Mouse (Mus musculus): ENCODE results near the gene Met. TPM values are rescaled to one million over a fixed set of nuclear protein-coding genes. Genes with fewer than 3 reads are reported as not detected.

Met gene
- polyA plus RNA-seq, 1 experiment from 2014 or later = 4.5 TPM

DNA sequence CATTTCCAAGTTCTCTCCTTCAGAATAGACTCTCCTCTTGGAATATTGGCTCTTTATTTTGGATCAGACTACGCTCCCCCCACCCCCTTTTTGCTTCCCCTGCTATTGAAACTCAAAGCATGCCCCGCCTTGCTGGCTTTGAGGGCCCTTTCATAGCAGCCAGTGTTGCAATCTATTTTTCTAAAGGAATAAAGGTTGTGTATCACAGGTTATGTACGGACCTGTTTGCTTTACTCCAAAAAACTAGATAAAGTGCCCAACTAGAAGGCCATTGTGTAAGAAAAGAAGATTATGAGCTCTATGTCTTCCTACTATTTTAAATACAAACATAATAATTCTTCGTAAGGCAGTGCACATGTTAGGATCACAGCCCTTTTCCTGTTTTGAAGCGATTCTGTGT, 5.4 kb downstream of the Met start:
- no peak overlapping the region for H3K4me3 ChIP-seq (ENCODE audit: low read depth, low read length)
- no peak for DNase-seq (ENCODE audit: low spot score)
- no peaks in the 10 kb centered on the region for H3K27me3 ChIP-seq (ENCODE audit: control insufficient read depth, insufficient read depth, low read length)
- H3K4me1 ChIP-seq (replicated peaks; ENCODE audit: control insufficient read depth, insufficient read depth) = no peaks in the 10 kb centered on the region
- no peak for ATAC-seq (ENCODE audit: low FRiP score, low TSS enrichment)
- no peak overlapping the region for H3K4me2 ChIP-seq (replicated peaks; ENCODE audit: low read depth)
- H3K36me3 ChIP-seq (ENCODE audit: control insufficient read depth, insufficient read depth, low read length) = no peaks in the 10 kb centered on the region
- WGBS = 71% methylated on average over 5 of the region's 5 CpGs
- no peaks in the 10 kb centered on the region for H3K9me3 ChIP-seq (ENCODE audit: control insufficient read depth, low read length)
- H3K9ac ChIP-seq (ENCODE audit: low read length) = no peak overlapping the region
- no peak overlapping the region for H3K27ac ChIP-seq (replicated peaks)
- no peak for TF ChIP-seq EP300 (optimal IDR thresholded peaks at IDR 0.05)
- TF ChIP-seq CTCF (IDR thresholded peaks at IDR 0.05; ENCODE audit: low read depth) = no peak

DNA sequence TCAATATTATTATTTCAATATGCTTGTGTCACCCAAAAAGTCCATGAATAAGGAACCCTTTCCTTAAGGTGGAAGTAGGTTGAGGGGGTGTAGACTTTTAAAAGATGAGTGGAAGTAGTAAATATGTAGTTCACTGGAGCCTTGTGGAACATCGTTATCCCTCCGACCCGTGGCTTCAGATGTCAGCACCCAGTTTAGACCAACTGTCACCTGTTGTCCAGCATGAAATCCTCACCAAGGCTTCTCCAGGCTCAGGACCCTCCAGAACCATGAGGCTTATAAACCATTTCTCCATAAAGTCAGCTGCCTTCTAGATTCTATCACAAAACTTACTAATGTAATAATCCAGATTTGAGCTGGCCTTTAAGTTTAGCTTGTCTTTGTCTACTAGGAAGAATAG, 9.5 kb downstream of the Met start:
- no peak overlapping the region for H3K9ac ChIP-seq (ENCODE audit: low read length)
- no peak for DNase-seq (ENCODE audit: low spot score)
- H3K27ac ChIP-seq (replicated peaks) = no peak overlapping the region
- TF ChIP-seq CTCF (IDR thresholded peaks at IDR 0.05; ENCODE audit: low read depth) = no peak
- no peak for TF ChIP-seq EP300 (optimal IDR thresholded peaks at IDR 0.05)
- H3K27me3 ChIP-seq (ENCODE audit: control insufficient read depth, insufficient read depth, low read length) = no peaks in the 10 kb centered on the region
- H3K4me1 ChIP-seq (replicated peaks; ENCODE audit: control insufficient read depth, insufficient read depth) = no peaks in the 10 kb centered on the region
- H3K9me3 ChIP-seq (ENCODE audit: control insufficient read depth, low read length) = no peaks in the 10 kb centered on the region
- H3K36me3 ChIP-seq (ENCODE audit: control insufficient read depth, insufficient read depth, low read length) = no peaks in the 10 kb centered on the region
- H3K4me2 ChIP-seq (replicated peaks; ENCODE audit: low read depth) = no peak overlapping the region
- 86% methylated on average over 3 of the region's 3 CpGs for WGBS
- H3K4me3 ChIP-seq (ENCODE audit: low read depth, low read length) = no peak overlapping the region
- no peak for ATAC-seq (ENCODE audit: low FRiP score, low TSS enrichment)

DNA sequence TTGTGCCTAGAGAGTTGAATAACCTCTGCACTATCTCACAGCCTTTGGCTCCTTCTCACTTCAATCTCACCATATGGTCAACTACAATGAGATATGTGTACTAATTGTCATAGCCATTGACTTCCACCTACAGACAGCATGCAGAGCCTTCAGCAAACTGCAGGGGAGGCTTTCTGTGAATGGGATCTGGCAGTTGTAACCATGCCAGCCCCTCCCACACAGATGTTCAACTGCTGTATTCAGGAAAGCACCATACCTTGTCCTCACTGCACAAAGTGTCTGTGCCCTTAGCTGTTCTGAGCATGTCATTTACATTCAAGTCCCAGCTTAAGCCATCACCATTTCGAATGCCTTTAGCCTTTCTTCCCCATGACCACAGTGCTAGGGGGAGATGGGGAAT, 14.2 kb downstream of the Met start:
- Histone ChIP-seq H3K4me2 (replicated peaks; ENCODE audit: low read depth) (no peak overlapping the region), H3K4me3 (ENCODE audit: low read depth, low read length) (no peak overlapping the region), H3K27me3 (ENCODE audit: control insufficient read depth, insufficient read depth, low read length) (no peaks in the 10 kb centered on the region), H3K9ac (ENCODE audit: low read length) (no peak overlapping the region), H3K9me3 (ENCODE audit: control insufficient read depth, low read length) (no peaks in the 10 kb centered on the region), H3K27ac (replicated peaks) (no peak overlapping the region), H3K4me1 (replicated peaks; ENCODE audit: control insufficient read depth, insufficient read depth) (no peaks in the 10 kb centered on the region), H3K36me3 (ENCODE audit: control insufficient read depth, insufficient read depth, low read length) (no peaks in the 10 kb centered on the region)
- no peak for ATAC-seq (ENCODE audit: low FRiP score, low TSS enrichment)
- no peak for DNase-seq (ENCODE audit: low spot score)
- WGBS = 85% methylated on average over 1 of the region's 1 CpGs
- TF ChIP-seq CTCF (IDR thresholded peaks at IDR 0.05; ENCODE audit: low read depth) = no peak
- TF ChIP-seq EP300 (optimal IDR thresholded peaks at IDR 0.05) = no peak

DNA sequence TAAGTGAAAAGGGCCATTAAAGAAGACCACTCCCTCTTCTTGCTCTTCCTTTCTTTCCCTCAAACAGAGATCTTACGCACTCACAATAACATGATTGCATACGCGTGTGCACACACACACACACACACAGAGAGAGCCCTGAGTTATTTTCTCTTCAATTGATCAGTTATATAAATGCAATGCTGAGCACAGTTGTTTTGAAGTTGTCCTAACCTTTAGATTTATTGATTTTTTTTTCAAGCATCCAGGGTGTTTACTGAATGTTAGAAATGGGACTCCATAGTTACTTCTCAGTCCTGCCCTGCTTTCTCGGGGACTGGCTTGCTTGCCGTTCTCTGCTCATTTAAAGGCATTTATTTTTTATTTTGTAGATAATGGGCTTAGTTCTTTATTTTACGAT, 14.7 kb downstream of the Met start:
- H3K9ac ChIP-seq (ENCODE audit: low read length) = no peak overlapping the region
- 83% methylated on average over 6 of the region's 6 CpGs for WGBS
- H3K4me2 ChIP-seq (replicated peaks; ENCODE audit: low read depth) = no peak overlapping the region
- H3K27ac ChIP-seq (replicated peaks) = no peak overlapping the region
- no peak overlapping the region for H3K4me3 ChIP-seq (ENCODE audit: low read depth, low read length)
- ATAC-seq (ENCODE audit: low FRiP score, low TSS enrichment) (no peak), DNase-seq (ENCODE audit: low spot score) (no peak)
- no peaks in the 10 kb centered on the region for H3K27me3 ChIP-seq (ENCODE audit: control insufficient read depth, insufficient read depth, low read length)
- no peaks in the 10 kb centered on the region for H3K4me1 ChIP-seq (replicated peaks; ENCODE audit: control insufficient read depth, insufficient read depth)
- H3K9me3 ChIP-seq (ENCODE audit: control insufficient read depth, low read length) = no peaks in the 10 kb centered on the region
- TF ChIP-seq CTCF (IDR thresholded peaks at IDR 0.05; ENCODE audit: low read depth) (no peak), EP300 (optimal IDR thresholded peaks at IDR 0.05) (no peak)
- no peaks in the 10 kb centered on the region for H3K36me3 ChIP-seq (ENCODE audit: control insufficient read depth, insufficient read depth, low read length)

DNA sequence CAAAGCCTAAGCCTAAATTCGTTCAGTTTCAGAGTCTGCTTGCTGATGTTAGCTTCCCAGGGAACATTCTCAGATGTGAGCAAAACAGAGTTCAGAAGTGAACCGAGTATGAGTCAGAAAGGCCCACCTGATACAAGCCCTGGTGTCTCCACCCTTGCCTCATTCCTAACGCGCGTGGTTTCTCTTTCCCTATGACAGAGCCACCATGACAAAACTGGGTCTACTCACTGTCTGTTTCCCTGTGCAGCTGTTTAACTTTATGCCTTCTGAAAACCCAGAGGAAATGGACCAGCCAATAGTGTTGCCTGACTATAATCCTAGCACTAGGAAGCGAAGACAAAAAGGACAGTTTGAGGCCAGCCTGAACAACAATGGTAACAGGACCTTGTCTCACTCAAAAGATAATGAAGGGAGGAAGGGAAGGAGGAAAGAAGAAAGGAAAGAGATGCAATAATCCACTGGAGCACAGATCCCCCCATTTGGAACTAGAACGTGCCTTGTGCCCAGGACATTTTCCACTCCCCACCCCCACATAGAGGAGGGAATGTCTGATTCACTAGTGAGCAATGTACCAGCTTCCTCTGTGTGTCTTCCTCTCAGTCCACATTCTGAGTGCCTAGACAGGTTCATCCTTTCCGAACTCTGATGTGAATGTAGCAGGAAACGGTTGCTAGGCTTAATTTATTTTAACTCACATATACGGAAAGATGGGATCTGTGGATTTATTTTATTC, 15.4 kb downstream of the Met start:
- TF ChIP-seq CTCF (IDR thresholded peaks at IDR 0.05; ENCODE audit: low read depth) (no peak), EP300 (optimal IDR thresholded peaks at IDR 0.05) (no peak)
- ATAC-seq (ENCODE audit: low FRiP score, low TSS enrichment) (no peak), DNase-seq (ENCODE audit: low spot score) (no peak)
- Histone ChIP-seq H3K9ac (ENCODE audit: low read length) (no peak overlapping the region), H3K4me1 (replicated peaks; ENCODE audit: control insufficient read depth, insufficient read depth) (no peaks in the 10 kb centered on the region), H3K27ac (replicated peaks) (no peak overlapping the region), H3K27me3 (ENCODE audit: control insufficient read depth, insufficient read depth, low read length) (no peaks in the 10 kb centered on the region), H3K9me3 (ENCODE audit: control insufficient read depth, low read length) (no peaks in the 10 kb centered on the region), H3K36me3 (ENCODE audit: control insufficient read depth, insufficient read depth, low read length) (no peaks in the 10 kb centered on the region), H3K4me3 (ENCODE audit: low read depth, low read length) (no peak overlapping the region), H3K4me2 (replicated peaks; ENCODE audit: low read depth) (no peak overlapping the region)
- WGBS = 59% methylated on average over 10 of the region's 10 CpGs

DNA sequence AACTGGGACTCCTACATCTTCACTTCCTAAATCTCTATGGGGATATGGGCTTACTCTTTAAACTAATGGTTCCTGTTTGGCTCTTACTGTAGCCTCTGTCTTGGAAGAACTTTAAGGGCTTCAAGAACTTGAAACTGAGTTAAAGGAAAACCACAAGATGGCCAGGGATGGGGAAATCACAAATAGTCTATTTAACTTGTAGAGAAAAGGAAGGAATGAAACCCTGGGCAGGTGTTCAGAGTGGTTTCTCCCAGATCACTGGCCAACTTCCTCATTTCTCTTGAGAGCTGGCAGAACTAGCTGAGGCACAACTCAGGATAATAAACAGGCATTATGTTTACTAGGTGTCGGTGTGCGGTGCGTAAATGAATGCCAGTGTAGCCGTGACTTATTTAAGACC, 17.5 kb downstream of the Met start:
- Histone ChIP-seq H3K4me1 (replicated peaks; ENCODE audit: control insufficient read depth, insufficient read depth) (no peaks in the 10 kb centered on the region), H3K9me3 (ENCODE audit: control insufficient read depth, low read length) (no peaks in the 10 kb centered on the region), H3K4me3 (ENCODE audit: low read depth, low read length) (no peak overlapping the region), H3K27me3 (ENCODE audit: control insufficient read depth, insufficient read depth, low read length) (no peaks in the 10 kb centered on the region), H3K9ac (ENCODE audit: low read length) (no peak overlapping the region), H3K36me3 (ENCODE audit: control insufficient read depth, insufficient read depth, low read length) (no peaks in the 10 kb centered on the region), H3K27ac (replicated peaks) (no peak overlapping the region), H3K4me2 (replicated peaks; ENCODE audit: low read depth) (no peak overlapping the region)
- DNase-seq (ENCODE audit: low spot score) = no peak
- ATAC-seq (ENCODE audit: low FRiP score, low TSS enrichment) = no peak
- 65% methylated on average over 4 of the region's 4 CpGs for WGBS
- TF ChIP-seq CTCF (IDR thresholded peaks at IDR 0.05; ENCODE audit: low read depth) (no peak), EP300 (optimal IDR thresholded peaks at IDR 0.05) (no peak)
